7 mouse cellular contexts compared by ENCODE assay signal in the genomic region with DNA sequence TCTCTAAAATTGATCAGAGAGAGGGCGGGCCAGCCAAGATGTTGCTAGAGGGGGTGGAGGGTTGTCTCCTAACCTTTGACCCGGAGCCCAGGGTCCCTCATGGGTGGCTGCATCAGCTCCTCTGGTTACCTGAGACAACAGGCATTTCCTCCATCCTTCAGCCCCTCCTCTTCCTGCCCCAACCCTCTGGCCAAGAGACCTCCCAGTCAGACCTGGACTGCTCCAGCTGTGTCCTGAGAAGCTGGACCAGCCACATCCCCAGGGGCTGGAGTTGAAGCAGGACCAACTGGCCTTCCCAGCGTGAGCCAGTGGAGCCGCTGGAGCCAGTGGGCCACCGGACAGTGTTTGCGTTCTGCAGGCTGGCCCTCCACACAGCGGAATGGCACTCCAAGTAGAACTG. TPM values are rescaled to one million over a fixed set of nuclear protein-coding genes. Genes with fewer than 3 reads are reported as not detected.
DNase-seq lines count a peak whose midpoint lies in the region; ATAC-seq and TF ChIP-seq lines count a peak whose summit lies in the region.

A gene (plus strand): TSS at position 194 of the 400 bp plus-strand sequence.

- no peak within 1 kb of the TSS for H3K27ac ChIP-seq in forebrain, embryonic 12.5 days
- H3K27ac ChIP-seq in midbrain, embryonic 11.5 days (ENCODE audit: low read depth, low read length): no peak within 1 kb of the TSS

- peak; percentile 26 for DNase-seq in A20 (ENCODE audit: low read depth, low spot score)
- DNase-seq in G1E (ENCODE audit: low spot score): no peak
- DNase-seq in heart, postnatal 25 days (ENCODE audit: low spot score): peak; percentile 77
- no peak for DNase-seq in large intestine, adult 2 months (ENCODE audit: low read depth, low spot score)
- DNase-seq in midbrain, embryonic 11.5 days (ENCODE audit: low spot score, missing footprints): no peak

- H3K4me3 ChIP-seq in G1E (ENCODE audit: low read depth, low read length): peak within 1 kb of the TSS; percentile 75
- peak within 1 kb of the TSS; percentile 57 for H3K4me3 ChIP-seq in forebrain, embryonic 12.5 days (replicated peaks)
- peak within 1 kb of the TSS; percentile 60 for H3K4me3 ChIP-seq in midbrain, embryonic 11.5 days (ENCODE audit: low read depth, low read length)

- H3K4me2 ChIP-seq in forebrain, embryonic 12.5 days: peak within 1 kb of the TSS; percentile 87
- peak within 1 kb of the TSS; percentile 95 for H3K4me2 ChIP-seq in midbrain, embryonic 11.5 days

- 82% methylated on average over 7 of the region's 7 CpGs for WGBS in forebrain, embryonic 12.5 days
- 78% methylated on average over 7 of the region's 7 CpGs for WGBS in large intestine, adult 2 months
- WGBS in midbrain, embryonic 11.5 days: 63% methylated on average over 7 of the region's 7 CpGs

- no peaks in the 10 kb centered on the region for H3K27me3 ChIP-seq in G1E (ENCODE audit: insufficient read depth, low read length)
- peaks cover 32% of the 10 kb centered on the region for H3K27me3 ChIP-seq in forebrain, embryonic 12.5 days
- H3K27me3 ChIP-seq in midbrain, embryonic 11.5 days (ENCODE audit: control insufficient read depth, insufficient read depth, low read length): peaks cover 26% of the 10 kb centered on the region

- peaks cover 28% of the 10 kb centered on the region for H3K36me3 ChIP-seq in G1E (replicated peaks)
- 0 out of 2 replicates have a peak, but pooled peaks cover 2% of the 10 kb centered on the region for H3K36me3 ChIP-seq in forebrain, embryonic 12.5 days (replicated peaks)
- H3K36me3 ChIP-seq in midbrain, embryonic 11.5 days (ENCODE audit: control insufficient read depth, insufficient read depth, low read length): no peaks in the 10 kb centered on the region

- ATAC-seq in G1E (ENCODE audit: extremely low read depth, insufficient number of reproducible peaks, low FRiP score, poor library complexity, severe bottlenecking): no peak
- no peak for ATAC-seq in forebrain, embryonic 12.5 days (ENCODE audit: low FRiP score)
- no peak for ATAC-seq in midbrain, embryonic 11.5 days (ENCODE audit: low FRiP score)
- no peak for ATAC-seq in cerebellum, adult (ENCODE audit: insufficient number of reproducible peaks, low FRiP score, low TSS enrichment)

- intact Hi-C loops in heart, postnatal 25 days (cut with DNase I): no loop called here

- H3K9me3 ChIP-seq in G1E (replicated peaks): no peaks in the 10 kb centered on the region
- no peaks in the 10 kb centered on the region for H3K9me3 ChIP-seq in forebrain, embryonic 12.5 days
- no peaks in the 10 kb centered on the region for H3K9me3 ChIP-seq in midbrain, embryonic 11.5 days (ENCODE audit: control insufficient read depth, low read length)

- TF ChIP-seq CTCF in G1E (IDR thresholded peaks at IDR 0.05; ENCODE audit: low read depth, low read length): no peak

- peak within 1 kb of the TSS; percentile 71 for H3K9ac ChIP-seq in forebrain, embryonic 12.5 days
- peak within 1 kb of the TSS; percentile 78 for H3K9ac ChIP-seq in midbrain, embryonic 11.5 days (ENCODE audit: low read length)

- H3K4me1 ChIP-seq in G1E (ENCODE audit: insufficient read depth, low read depth, low read length): peaks cover 59% of the 10 kb centered on the region
- peaks cover 36% of the 10 kb centered on the region for H3K4me1 ChIP-seq in forebrain, embryonic 12.5 days
- H3K4me1 ChIP-seq in midbrain, embryonic 11.5 days (ENCODE audit: control insufficient read depth, insufficient read depth, low read length): peaks cover 15% of the 10 kb centered on the region

RNA-seq across cellular contexts. Expression of the gene that starts here (rescaled TPM):
- total RNA-seq in G1E (2014; fragmentation: Nextera tagmentation) (29.3 and 35.0 TPM in 2 replicates), G1E (2017) (23.2 and 24.0 TPM in 2 replicates)
- polyA plus RNA-seq in G1E (2012): 25.6 and 38.6 TPM in 2 replicates
- polyA plus RNA-seq in forebrain, embryonic 12.5 days (2016; fragmentation: Nextera tagmentation; extraction: Ambion mirVana): 12.1 and 13.9 TPM in 2 replicates
- 100 to 1,000 TPM; 119 to 132 TPM for total RNA-seq in heart, postnatal 25 days (2021)
- polyA plus RNA-seq in large intestine, adult 2 months (2012; rRNA removed): 37.4 and 47.2 TPM in 2 replicates
- polyA plus RNA-seq in midbrain, embryonic 11.5 days (2014; fragmentation: Nextera tagmentation; extraction: Ambion mirVana): 9.8 and 10.2 TPM in 2 replicates

Comparison
In these comparisons a context has a peak if more than half of its experiments do, and no peak if none do; other contexts are left out.
1. DNase-seq: peak in A20 (single experiment) and heart, postnatal 25 days (single experiment); none in G1E (single experiment), large intestine, adult 2 months (single experiment) and midbrain, embryonic 11.5 days (single experiment).
2. Peak in every context shown above with its lines, with median percentiles within 50 percentile points of each other: H3K4me3 ChIP-seq.